Mouse (Mus musculus) bone marrow macrophage, adult 2 months (primary cell): ENCODE data around the gene Dffa.

ENCODE experiments used
- CTCF ChIP-seq: IDR thresholded peaks from 2 replicates; pipeline ENCODE4 v1.5.1; 2012; ENCODE audit warnings: low read depth, mild to moderate bottlenecking, low read length, moderate library complexity
- POLR2A ChIP-seq: IDR thresholded peaks from 2 replicates; pipeline ENCODE4 v1.6.1; 2012; ENCODE audit warnings: mild to moderate bottlenecking, low read depth, low read length, borderline replicate concordance

DNA sequence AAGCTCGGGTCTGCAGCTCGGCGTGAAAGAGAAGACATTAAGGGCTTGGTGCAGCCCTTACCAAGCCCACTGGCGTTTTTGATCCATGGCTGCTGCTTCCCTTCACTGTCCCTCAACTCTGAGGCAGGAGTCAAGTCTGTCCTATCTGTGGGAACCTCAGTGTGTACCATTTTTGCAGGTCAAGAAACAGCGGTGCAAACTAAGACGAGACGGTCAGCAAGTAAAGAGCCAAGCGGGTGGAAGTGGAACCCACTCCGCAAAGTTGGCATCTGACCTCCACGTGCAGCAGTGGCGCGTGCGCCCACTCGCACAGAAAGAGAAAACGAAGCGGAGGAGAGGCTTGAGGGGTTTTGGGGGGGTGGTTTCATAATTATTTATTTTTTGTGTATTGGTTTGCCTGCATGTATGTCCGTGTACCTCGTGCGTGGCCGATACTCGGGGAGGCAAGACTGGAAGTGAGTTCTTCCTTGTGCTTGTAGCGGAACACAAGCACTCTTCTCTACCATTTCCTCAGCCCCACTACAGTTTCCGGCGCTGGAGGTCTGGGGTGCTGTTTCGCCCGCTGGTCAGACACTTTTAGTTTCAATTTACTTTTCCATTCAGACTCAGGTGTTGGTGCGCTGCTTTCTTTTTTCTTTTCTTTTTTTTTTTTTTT is 63.1 kb downstream of the Dffa start:
- TF ChIP-seq CTCF, result no peak
- no peak; the same call in 1 of the 2 replicates for TF ChIP-seq POLR2A
